Mouse (Mus musculus) midbrain, embryonic 10.5 days (tissue): ENCODE measurements at regions not wholly inside any gene's neighbourhood (a gene's known extent, or its start where the extent isn't known, plus 50 kb on each side); places are given as distances from the start of the nearest gene placed in this dataset.

Source experiments
- DNase-seq: peaks from one replicate; pipeline ENCODE4 v3.0.0-alpha.2; 2017; ENCODE audit warnings: low spot score
- H3K27ac ChIP-seq: fragments of 300-500 bp; sonication (generic); replicated peaks from 2 replicates; pipeline ENCODE4 v1.5.1; 2016; ENCODE audit warnings: mild to moderate bottlenecking
- H3K27me3 ChIP-seq: fragments of 300-500 bp; sonication (generic); 2 replicates; pipeline ENCODE4 v1.6.1; 2016; ENCODE audit warnings: low read depth, mild to moderate bottlenecking; ENCODE audit not compliant: poor library complexity, severe bottlenecking
- H3K36me3 ChIP-seq: fragments of 300-500 bp; sonication (generic); 2 replicates; pipeline ENCODE4 v1.6.1; 2016; ENCODE audit warnings: mild to moderate bottlenecking, moderate library complexity
- H3K4me1 ChIP-seq: fragments of 300-500 bp; sonication (generic); 2 replicates; pipeline ENCODE4 v1.6.1; 2016
- H3K4me3 ChIP-seq: fragments of 300-500 bp; sonication (generic); 2 replicates; pipeline ENCODE4 v1.5.1; 2016; ENCODE audit warnings: mild to moderate bottlenecking, moderate library complexity
- H3K9me3 ChIP-seq: fragments of 300-500 bp; sonication (generic); replicated peaks from 2 replicates; pipeline ENCODE4 v1.6.1; 2016; ENCODE audit warnings: mild to moderate bottlenecking
- WGBS: fragments of 180-500 bp; shearing (Covaris S2); methylation state at CpG from one replicate; pipeline ENCODE4 v1.1.7; 2016; 5-methylcytosine and 5-hydroxymethylcytosine counted together

GRCm38 (mm10) chr13:85411327-85411726 lies 122.4 kb upstream of the Rasa1 start:
- Histone ChIP-seq H3K36me3 (no peaks in the 10 kb centered on the region), H3K4me3 (no peak overlapping the region), H3K4me1 (no peaks in the 10 kb centered on the region), H3K9me3 (no peaks in the 10 kb centered on the region), H3K27ac (no peak overlapping the region), H3K27me3 (no peaks in the 10 kb centered on the region)
- WGBS, result 93% methylated on average over 3 of the region's 3 CpGs
- DNase-seq, result no peak

- no peak overlapping the region for H3K27ac ChIP-seq
- H3K4me1 ChIP-seq, result no peaks in the 10 kb centered on the region
- H3K4me3 ChIP-seq, result no peak overlapping the region
- no peaks in the 10 kb centered on the region for H3K27me3 ChIP-seq
- no peaks in the 10 kb centered on the region for H3K36me3 ChIP-seq
- DNase-seq, result no peak
- no peaks in the 10 kb centered on the region for H3K9me3 ChIP-seq
- 80% methylated on average over 5 of the region's 5 CpGs for WGBS
Observed at GRCm38 (mm10) chr13:85398834-85399233, 109.9 kb upstream of the Rasa1 start.

- 90% methylated on average over 3 of the region's 3 CpGs for WGBS
Observed at GRCm38 (mm10) chr13:85376338-85376998, 87.5 kb upstream of the Rasa1 start.

GRCm38 (mm10) chr13:85359621-85360020 lies 70.7 kb upstream of the Rasa1 start:
- no peaks in the 10 kb centered on the region for H3K27me3 ChIP-seq
- H3K9me3 ChIP-seq, result no peaks in the 10 kb centered on the region
- no peaks in the 10 kb centered on the region for H3K4me1 ChIP-seq
- H3K36me3 ChIP-seq, result no peaks in the 10 kb centered on the region
- no peak overlapping the region for H3K27ac ChIP-seq
- no peak overlapping the region for H3K4me3 ChIP-seq
- no peak for DNase-seq
- WGBS, result 81% methylated on average over 2 of the region's 2 CpGs

More at GRCm38 (mm10) chr13:85376338-85376998, 87.5 kb upstream of the Rasa1 start:
- H3K4me1 ChIP-seq, result no peaks in the 10 kb centered on the region
- no peaks in the 10 kb centered on the region for H3K9me3 ChIP-seq
- no peak for DNase-seq
- no peak overlapping the region for H3K4me3 ChIP-seq
- H3K27ac ChIP-seq, result no peak overlapping the region
- H3K27me3 ChIP-seq, result no peaks in the 10 kb centered on the region
- no peaks in the 10 kb centered on the region for H3K36me3 ChIP-seq

GRCm38 (mm10) chr13:85359143-85359542 lies 70.2 kb upstream of the Rasa1 start:
- Histone ChIP-seq H3K4me1 (no peaks in the 10 kb centered on the region), H3K27me3 (no peaks in the 10 kb centered on the region), H3K9me3 (no peaks in the 10 kb centered on the region), H3K36me3 (no peaks in the 10 kb centered on the region), H3K4me3 (no peak overlapping the region), H3K27ac (no peak overlapping the region)
- no peak for DNase-seq
- WGBS, result 91% methylated on average over 6 of the region's 6 CpGs

GRCm38 (mm10) chr13:85352061-85352460 lies 63.1 kb upstream of the Rasa1 start:
- no peak for DNase-seq
- 82% methylated on average over 3 of the region's 3 CpGs for WGBS
- H3K27me3 ChIP-seq, result no peaks in the 10 kb centered on the region

More at GRCm38 (mm10) chr13:85352061-85352460, 63.1 kb upstream of the Rasa1 start:
- no peak overlapping the region for H3K4me3 ChIP-seq
- no peaks in the 10 kb centered on the region for H3K9me3 ChIP-seq
- no peaks in the 10 kb centered on the region for H3K4me1 ChIP-seq
- H3K27ac ChIP-seq, result no peak overlapping the region
- no peaks in the 10 kb centered on the region for H3K36me3 ChIP-seq
